Mouse (Mus musculus) lung, adult 2 months (tissue): Measurements from ENCODE around the gene Cldn20. TPM values are rescaled to one million over a fixed set of nuclear protein-coding genes. Genes with fewer than 3 reads are reported as not detected.

ENCODE experiments used
- DNase-seq: peaks from one replicate; pipeline ENCODE4 v3.0.0; 2022
- H3K4me1 ChIP-seq: fragments of 200-500 bp; 2 replicates; pipeline ENCODE4 v1.6.1; 2011; ENCODE audit warnings: low read length; ENCODE audit not compliant: control insufficient read depth, insufficient read depth
- H3K4me3 ChIP-seq: fragments of 200-500 bp; replicated peaks from 2 replicates; pipeline ENCODE3; 2011; ENCODE audit warnings: low read depth, mild to moderate bottlenecking, control low read depth, low read length; ENCODE audit errors: extremely low read depth
- CTCF ChIP-seq: fragments of 200-500 bp; IDR thresholded peaks from 2 replicates; pipeline ENCODE4 v1.5.1; 2011; ENCODE audit warnings: mild to moderate bottlenecking, low read length, control low read depth; ENCODE audit not compliant: insufficient read depth
- POLR2A ChIP-seq: fragments of 200-500 bp; IDR thresholded peaks from 2 replicates; pipeline ENCODE4 v1.6.1; 2011; ENCODE audit warnings: low read depth, mild to moderate bottlenecking, control low read depth, low read length, borderline replicate concordance; ENCODE audit errors: extremely low read depth
- WGBS: fragments of 180-500 bp; shearing (Covaris S2); methylation state at CpG from one replicate; pipeline ENCODE4 v1.1.7; 2018; 5-methylcytosine and 5-hydroxymethylcytosine counted together
- polyA plus RNA-seq: library from polyadenylated mRNA; depleted of rRNA; stranded (reverse); fragments of >200 nt; gene quantifications from 2 replicates; pipeline ENCODE4 v1.2.3, GENCODE M21; 2012; rRNA removed

Gene Cldn20
- polyA plus RNA-seq, 1 experiment: 0.28 TPM

DNA sequence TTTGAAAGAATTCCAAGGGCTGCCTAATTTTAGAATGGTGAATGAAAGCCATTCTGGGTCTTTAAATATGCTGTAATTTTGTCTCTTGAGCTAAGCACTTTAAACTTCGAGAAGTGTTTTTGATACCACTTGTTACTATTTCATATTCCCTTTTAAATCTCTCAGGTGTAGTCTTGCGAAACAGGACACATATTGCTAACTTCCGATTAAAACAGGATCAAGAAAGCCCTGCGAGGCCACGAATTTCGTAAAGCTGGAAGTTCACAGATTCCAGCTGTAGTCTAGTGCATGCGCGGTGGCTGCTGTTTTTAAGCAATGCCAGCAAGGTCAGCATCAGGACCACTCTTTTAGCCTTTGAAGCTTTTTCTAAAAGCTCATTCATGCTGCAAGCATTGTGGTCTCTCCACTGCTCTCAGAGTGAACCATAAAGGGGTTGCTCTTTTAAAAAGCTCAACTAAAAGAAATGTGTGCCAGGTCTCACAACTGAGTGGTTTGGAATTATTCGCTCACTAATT lies 26.1 kb downstream of the Cldn20 start:
- H3K4me3 ChIP-seq: no peak overlapping the region
- peak; percentile 14 for DNase-seq
- peaks cover 3% of the 10 kb centered on the region; the same call in 1 of the 2 replicates for H3K4me1 ChIP-seq
- WGBS: 51% methylated on average over 9 of the region's 9 CpGs
- TF ChIP-seq CTCF (no peak), POLR2A (no peak)

GRCm38 (mm10) chr17:3560534-3560933 lies 28.2 kb downstream of the Cldn20 start:
- H3K4me1 ChIP-seq: peaks cover 3% of the 10 kb centered on the region; the same call in 1 of the 2 replicates
- no peak for TF ChIP-seq POLR2A
- no peak for DNase-seq
- no peak overlapping the region for H3K4me3 ChIP-seq
- 66% methylated on average over 3 of the region's 3 CpGs for WGBS

GRCm38 (mm10) chr17:3562405-3562804 lies 30.1 kb downstream of the Cldn20 start:
- TF ChIP-seq POLR2A: no peak
- TF ChIP-seq CTCF: no peak; the same call in 1 of the 2 replicates
- Histone ChIP-seq H3K4me1 (no peaks in the 10 kb centered on the region), H3K4me3 (no peak overlapping the region)
- no peak for DNase-seq
- 44% methylated on average over 8 of the region's 8 CpGs for WGBS

DNA sequence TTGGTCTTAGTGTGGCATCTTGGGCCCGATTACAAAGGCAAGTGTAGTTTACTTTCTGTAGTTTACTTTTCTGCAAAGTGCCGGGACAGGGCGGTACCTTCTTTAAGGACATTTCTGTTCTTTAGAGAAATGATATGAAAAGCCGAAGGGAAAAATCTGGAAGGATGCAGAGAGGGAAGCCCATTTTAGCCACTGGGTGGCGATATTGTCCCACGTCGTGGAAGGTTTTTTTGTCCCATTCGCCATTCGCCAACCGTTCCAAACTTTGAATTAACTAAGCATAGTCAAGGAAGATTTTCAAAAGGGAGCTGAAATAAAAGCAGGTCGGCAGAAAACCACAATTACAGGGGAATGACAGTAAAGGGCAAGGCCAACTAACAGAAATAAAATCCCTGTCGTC lies 38.5 kb downstream of the Cldn20 start:
- 4% methylated on average over 12 of the region's 12 CpGs for WGBS
- Histone ChIP-seq H3K4me1 (no peaks in the 10 kb centered on the region), H3K4me3 (no peak overlapping the region)
- TF ChIP-seq CTCF: peak; percentile 67
- TF ChIP-seq POLR2A: no peak
- DNase-seq: peak; percentile 53

Other genes starting within 250 kb of the Cldn20 start
- gene Tiam2, start 206.0 kb upstream of the Cldn20 start, polyA plus RNA-seq: 0.80 and 1.3 TPM in 2 replicates
- 1.3 and 2.1 TPM in 2 replicates for gene Tfb1m, start 25.2 kb downstream of the Cldn20 start, polyA plus RNA-seq
- gene Nox3, start 163.7 kb downstream of the Cldn20 start, polyA plus RNA-seq: not detected in 2 replicates